Mouse (Mus musculus): ENCODE results near the gene Tcf20.

Tcf20 gene

GRCm38 (mm10) chr15:82765943-82766342 is 221.7 kb downstream of the Tcf20 start:
- Histone ChIP-seq H3K9me3 (ENCODE audit: low read length) (no peaks in the 10 kb centered on the region; the same call in 1 of the 2 replicates), H3K36me3 (ENCODE audit: insufficient read depth, low read length) (no peaks in the 10 kb centered on the region), H3K27me3 (ENCODE audit: insufficient read depth, low read length) (no peaks in the 10 kb centered on the region), H3K4me1 (replicated peaks; ENCODE audit: low read depth, low read length) (no peaks in the 10 kb centered on the region), H3K4me3 (replicated peaks; ENCODE audit: low read length) (no peak overlapping the region)
- TF ChIP-seq CTCF (conservative IDR thresholded peaks at IDR 0.05; ENCODE audit: low read length) (no peak), POU5F1 (IDR thresholded peaks at IDR 0.05; ENCODE audit: borderline replicate concordance, low read length) (no peak), NANOG (IDR thresholded peaks at IDR 0.05; ENCODE audit: borderline replicate concordance, low read length) (no peak)

- no peaks in the 10 kb centered on the region for H3K4me1 ChIP-seq (replicated peaks; ENCODE audit: low read depth, low read length)
- no peaks in the 10 kb centered on the region; the same call in 1 of the 2 replicates for H3K9me3 ChIP-seq (ENCODE audit: low read length)
- H3K4me3 ChIP-seq (replicated peaks; ENCODE audit: low read length) = no peak overlapping the region
- no peaks in the 10 kb centered on the region for H3K27me3 ChIP-seq (ENCODE audit: insufficient read depth, low read length)
- TF ChIP-seq NANOG (IDR thresholded peaks at IDR 0.05; ENCODE audit: borderline replicate concordance, low read length) (no peak), CTCF (conservative IDR thresholded peaks at IDR 0.05; ENCODE audit: low read length) (no peak), POU5F1 (IDR thresholded peaks at IDR 0.05; ENCODE audit: borderline replicate concordance, low read length) (no peak)
- H3K36me3 ChIP-seq (ENCODE audit: insufficient read depth, low read length) = no peaks in the 10 kb centered on the region
These were observed 222.8 kb downstream of the Tcf20 start for GRCm38 (mm10) chr15:82764881-82765280.

GRCm38 (mm10) chr15:82763631-82764420 is 223.8 kb downstream of the Tcf20 start, which contains the start of gene Cyp2d40:
TSS of gene Cyp2d40 (minus strand) at chr15:82764183.
- no peaks in the 10 kb centered on the region for H3K27me3 ChIP-seq (ENCODE audit: insufficient read depth, low read length)
- no peaks in the 10 kb centered on the region for H3K9me3 ChIP-seq (ENCODE audit: low read length)
- no peaks in the 10 kb centered on the region for H3K36me3 ChIP-seq (ENCODE audit: insufficient read depth, low read length)
- H3K4me1 ChIP-seq (replicated peaks; ENCODE audit: low read depth, low read length) = no peaks in the 10 kb centered on the region
- no peak for TF ChIP-seq POU5F1 (IDR thresholded peaks at IDR 0.05; ENCODE audit: borderline replicate concordance, low read length)
- no peak for TF ChIP-seq CTCF (conservative IDR thresholded peaks at IDR 0.05; ENCODE audit: low read length)
- no peak for TF ChIP-seq NANOG (IDR thresholded peaks at IDR 0.05; ENCODE audit: borderline replicate concordance, low read length)
- H3K4me3 ChIP-seq (replicated peaks; ENCODE audit: low read length) = no peak within 1 kb of the TSS
